Mouse (Mus musculus) T-helper 17 cell (primary cell): ENCODE results near the gene Srrm3.

Experiments
- in situ Hi-C, 2 experiments: fragments of 300-600 bp; cut with MboI, MseI; formaldehyde crosslinking; loops; 1 replicate in 1 of 2; 2 replicates in 1 of 2; pipeline ENCODE4 v1.15.1; 2025; ENCODE audit warnings: high pct_unique_total_duplicates in 2 of 2

Gene Srrm3

GRCm38 (mm10) chr5:135806555-135807262 lies at the start of gene Srrm3:
Gene Srrm3 (plus strand): TSS chr5:135806890.
- in situ Hi-C loops: loop anchor here in 1 of 2 experiments (5.0 kb wide), 1 partner anchor 41 kb away; no protein-coding TSS in a partner anchor

DNA sequence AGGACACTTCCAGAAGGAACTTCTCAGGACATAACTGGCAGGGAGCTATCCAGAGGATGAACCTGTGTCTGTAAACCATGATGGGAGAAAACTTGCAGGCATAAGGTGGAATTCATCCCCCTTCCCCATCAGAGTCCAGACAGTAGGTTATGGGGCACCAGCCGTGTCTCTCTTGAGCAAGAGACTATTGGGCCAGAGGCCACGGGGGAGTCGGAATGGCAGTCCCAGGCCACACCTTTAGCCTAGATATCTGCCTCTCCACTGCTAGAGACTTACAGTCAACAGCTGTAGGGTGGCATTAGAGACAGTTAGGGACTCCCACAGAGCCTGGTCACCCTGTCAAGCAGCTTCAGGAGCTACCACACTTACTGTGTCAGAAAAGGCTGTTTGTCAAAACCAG lies 44.8 kb upstream of the Srrm3 start:
- in situ Hi-C loops: loop anchor here in 1 of 2 experiments (5.0 kb wide), 1 partner anchor 145 kb away; no protein-coding TSS in a partner anchor

GRCm38 (mm10) chr5:135763526-135763925 lies 43.2 kb upstream of the Srrm3 start:
- in situ Hi-C loops: loop anchor here in 1 of 2 experiments (5.0 kb wide), 1 partner anchor 146 kb away; no protein-coding TSS in a partner anchor

DNA sequence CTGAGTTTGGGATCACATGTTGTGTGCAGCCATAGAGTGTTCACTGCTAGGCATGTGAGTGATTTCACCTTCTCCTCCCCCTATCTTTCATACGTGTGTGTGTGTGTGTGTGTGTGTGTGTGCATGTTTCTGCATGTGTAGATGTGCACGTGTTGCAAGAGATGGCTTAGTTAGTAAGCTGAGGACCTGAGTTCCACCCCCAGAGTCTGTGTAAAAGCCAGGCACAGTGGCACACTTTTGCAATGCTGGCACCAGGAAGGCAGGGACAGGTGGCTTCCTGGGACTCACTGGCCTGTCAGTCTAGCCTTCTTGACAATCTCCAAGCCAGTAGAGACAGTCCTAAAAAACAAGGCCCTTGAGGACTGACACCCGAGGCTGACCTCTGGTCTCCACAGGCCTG lies 41.7 kb upstream of the Srrm3 start:
- in situ Hi-C loops: loop anchor here (5.0 kb wide), 1 partner anchor 148 kb away; no protein-coding TSS in a partner anchor

DNA sequence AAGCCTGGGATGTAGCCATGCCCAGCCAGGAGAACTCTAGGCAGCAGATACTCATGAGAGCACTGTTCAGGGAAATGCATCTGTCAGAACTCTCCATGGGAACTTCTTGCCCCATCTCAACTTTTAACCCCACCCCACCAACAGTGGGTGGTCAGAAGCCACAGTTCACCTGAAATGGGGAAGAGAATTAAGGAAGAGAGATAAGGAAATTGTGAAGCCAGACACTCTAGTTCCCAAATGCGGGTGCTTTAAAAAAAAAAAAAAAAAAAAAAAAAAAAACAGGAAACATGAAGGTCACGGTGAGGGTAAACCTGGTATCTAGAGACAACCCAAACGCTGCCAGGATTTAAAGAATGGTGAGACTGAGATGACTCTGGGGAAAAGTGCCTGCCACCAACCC lies 34.2 kb upstream of the Srrm3 start:
- in situ Hi-C loops: no loop called here

DNA sequence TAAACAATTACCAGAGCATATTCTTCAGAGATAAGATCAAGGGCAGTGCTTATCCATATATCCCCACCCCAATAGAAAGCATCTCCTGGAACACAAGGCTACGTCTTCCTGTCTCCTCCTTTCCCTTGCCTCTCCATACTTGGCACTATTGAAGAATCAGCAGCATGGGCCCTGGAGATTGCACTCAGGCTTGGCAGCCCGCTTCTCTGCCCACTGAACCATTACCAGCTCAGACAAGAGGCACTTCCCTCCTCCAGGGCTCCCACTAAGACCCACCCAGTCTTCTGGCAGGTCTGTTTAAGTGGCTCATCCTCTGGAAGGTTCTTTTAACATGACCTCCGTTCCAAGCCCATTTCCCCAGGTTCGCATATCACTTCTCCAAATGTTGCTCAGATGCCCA lies 30.1 kb upstream of the Srrm3 start:
- in situ Hi-C loops: loop anchor here in 1 of 2 experiments (5.0 kb wide), 1 partner anchor 229 kb away; the partner anchor contains the start of gene Hip1

GRCm38 (mm10) chr5:135777796-135778470 lies 28.8 kb upstream of the Srrm3 start, which contains the start of gene Styxl1:
Gene Styxl1 (minus strand): TSS chr5:135778385.
- in situ Hi-C loops: loop anchor here in 1 of 2 experiments (5.0 kb wide), 1 partner anchor 231 kb away; the partner anchor contains the start of gene Hip1

- in situ Hi-C loops: loop anchor here in 1 of 2 experiments (5.0 kb wide), 1 partner anchor 231 kb away; the partner anchor contains the start of gene Hip1
These were observed 27.9 kb upstream of the Srrm3 start, which contains the start of gene Mdh2 for GRCm38 (mm10) chr5:135778471-135779445. Gene Mdh2 (plus strand): TSS chr5:135778480.

DNA sequence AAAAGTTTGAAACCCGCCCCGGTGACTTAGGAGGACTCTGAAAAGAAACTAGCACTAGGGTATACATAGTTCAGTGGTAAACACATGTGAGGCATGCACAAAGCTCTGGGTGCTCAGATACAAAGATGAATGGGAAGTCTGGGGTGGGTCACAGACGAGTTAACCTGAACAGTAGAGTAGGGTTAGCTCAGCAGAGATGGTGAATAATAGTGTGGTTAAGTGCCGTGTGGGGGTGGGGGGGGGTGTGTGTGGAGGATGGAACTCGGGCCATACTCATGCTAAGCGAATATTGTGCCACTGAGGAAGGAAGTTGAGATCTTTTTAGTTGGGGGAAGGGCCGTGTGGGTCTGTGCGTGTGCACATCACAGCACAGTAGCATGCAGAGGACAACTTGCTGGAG lies 26.4 kb upstream of the Srrm3 start:
- in situ Hi-C loops: no loop called here

DNA sequence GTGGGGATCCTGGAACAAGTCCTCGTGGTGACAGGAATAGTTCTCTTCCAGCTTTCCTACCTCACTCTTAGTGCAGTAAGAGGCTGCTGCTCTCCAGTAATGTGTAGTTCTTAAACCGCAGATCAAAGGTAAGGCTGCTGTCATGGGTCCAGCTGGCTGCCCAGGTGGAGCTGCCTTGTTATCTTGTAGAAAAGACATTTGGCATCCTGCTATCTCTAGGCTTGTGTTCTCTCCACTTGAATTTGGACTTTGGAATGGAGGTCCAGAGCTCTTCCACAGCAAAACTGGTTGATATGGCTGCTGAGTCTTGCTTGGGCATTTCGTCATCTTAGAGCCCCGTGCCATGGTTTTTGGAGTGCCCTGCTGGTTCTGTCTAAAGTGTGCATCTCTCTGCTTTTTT lies 23.8 kb upstream of the Srrm3 start:
- in situ Hi-C loops: no loop called here

- in situ Hi-C loops: no loop called here
These were observed 12.5 kb upstream of the Srrm3 start for GRCm38 (mm10) chr5:135793996-135794858.

DNA sequence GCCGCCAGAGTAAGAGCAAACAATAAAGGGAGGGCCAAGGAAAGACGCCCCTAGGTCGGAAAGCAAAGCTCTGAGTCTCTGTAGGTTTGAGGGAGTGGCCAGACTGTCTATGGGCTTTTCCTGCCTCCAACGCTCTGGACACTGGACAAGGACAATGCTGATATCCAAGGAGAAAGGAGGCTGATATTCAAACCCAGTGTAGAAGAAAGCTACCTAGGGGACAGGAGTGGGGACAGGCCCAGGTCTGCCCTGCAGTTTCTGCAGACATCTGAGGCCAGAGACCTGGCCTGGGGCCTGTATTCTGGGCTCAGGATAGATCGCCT lies 11.9 kb upstream of the Srrm3 start:
- in situ Hi-C loops: no loop called here

DNA sequence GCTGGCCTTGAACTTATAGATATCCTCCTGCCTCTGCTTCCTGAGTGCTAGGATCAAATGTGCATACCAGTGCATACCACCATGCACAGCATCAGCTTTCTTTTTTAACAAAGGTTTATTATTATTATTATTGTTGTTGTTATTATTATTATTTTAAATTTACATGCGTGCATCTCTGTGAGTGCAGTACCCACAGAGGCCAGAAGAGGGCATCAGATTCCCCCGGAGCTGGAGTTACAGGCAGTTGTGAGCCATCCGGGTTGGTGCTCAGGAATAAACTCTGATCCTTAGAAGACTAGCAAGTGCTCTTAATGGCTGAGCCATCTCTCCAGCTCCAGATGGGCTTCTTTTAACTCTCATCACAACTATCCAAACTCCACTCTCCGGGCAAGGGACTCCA lies 6.9 kb upstream of the Srrm3 start:
- in situ Hi-C loops: no loop called here

DNA sequence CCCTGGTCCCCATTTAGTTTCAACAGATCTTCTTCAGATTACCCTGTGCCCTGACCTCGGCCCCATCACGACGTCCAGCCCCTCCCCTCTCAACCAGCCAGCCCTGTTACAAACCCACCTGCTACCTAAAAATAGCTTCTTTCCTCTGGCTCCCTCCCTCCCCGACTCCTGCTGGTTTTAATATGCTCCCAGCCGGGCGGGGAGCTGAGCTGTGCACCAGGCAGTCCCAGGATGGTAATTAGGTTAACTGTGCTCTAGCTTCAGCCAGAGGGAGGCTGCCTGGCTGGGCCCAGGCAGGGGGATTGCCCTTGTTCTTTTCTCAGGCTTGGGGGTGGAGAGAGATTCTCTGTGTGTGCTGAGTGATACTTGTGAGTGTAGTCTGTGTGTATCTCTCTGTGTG lies 5.8 kb upstream of the Srrm3 start:
- in situ Hi-C loops: no loop called here

DNA sequence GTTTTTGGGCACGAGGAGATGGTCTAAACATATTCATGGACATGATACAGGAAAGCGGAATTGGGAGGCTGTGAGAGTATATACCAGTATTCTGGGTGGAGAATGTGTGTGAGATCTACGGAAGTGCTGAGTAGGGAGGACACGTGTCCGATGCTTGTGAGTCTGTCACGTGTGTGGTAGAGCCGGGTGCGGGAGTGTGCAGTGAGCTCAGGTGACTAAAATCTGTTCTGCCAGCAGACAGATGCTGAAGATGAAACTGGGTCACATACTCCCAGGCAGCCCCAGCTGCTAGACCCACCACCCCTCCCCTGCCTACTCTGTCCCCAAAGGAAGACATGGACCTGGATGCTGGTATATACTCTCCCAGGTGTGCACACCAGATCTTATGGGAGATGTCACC lies 4.0 kb upstream of the Srrm3 start:
- in situ Hi-C loops: no loop called here

DNA sequence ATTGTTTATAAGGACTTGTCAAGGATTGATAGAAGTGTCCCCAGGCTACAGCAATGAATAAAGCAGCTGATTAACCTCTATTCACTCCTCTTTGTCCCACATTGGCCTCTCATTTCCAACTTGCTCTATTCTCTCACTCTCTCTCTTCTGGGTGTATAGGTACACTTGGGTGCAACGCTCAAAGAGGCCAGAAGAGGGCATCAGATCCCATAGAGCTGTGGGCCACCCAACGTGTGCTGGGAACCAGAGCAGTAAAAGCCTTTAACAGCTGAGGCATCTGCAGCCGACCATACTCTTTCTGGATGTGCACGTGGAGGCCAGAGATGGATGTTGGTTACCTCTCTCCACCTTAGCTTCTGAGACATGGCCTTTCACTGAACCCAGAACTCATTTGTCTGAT lies 3.6 kb upstream of the Srrm3 start:
- in situ Hi-C loops: no loop called here

DNA sequence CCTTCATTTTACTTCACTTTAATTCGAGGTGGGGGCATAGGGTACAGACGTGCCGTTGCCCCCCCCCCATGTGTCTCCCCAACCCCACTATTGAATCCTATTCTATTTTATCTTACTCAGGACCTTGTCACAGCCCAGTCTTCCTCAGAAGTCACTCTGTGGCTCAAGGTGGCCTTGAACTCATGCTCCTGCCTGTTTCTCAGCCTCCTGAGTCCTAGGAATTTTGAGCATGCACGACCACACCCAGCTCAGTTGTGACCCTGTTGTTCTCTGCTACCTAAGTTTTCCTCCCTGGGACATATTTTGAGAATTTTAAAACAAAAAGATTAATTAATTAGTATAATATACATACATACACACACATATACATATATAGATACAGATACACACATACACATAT lies 3.0 kb upstream of the Srrm3 start:
- in situ Hi-C loops: no loop called here

DNA sequence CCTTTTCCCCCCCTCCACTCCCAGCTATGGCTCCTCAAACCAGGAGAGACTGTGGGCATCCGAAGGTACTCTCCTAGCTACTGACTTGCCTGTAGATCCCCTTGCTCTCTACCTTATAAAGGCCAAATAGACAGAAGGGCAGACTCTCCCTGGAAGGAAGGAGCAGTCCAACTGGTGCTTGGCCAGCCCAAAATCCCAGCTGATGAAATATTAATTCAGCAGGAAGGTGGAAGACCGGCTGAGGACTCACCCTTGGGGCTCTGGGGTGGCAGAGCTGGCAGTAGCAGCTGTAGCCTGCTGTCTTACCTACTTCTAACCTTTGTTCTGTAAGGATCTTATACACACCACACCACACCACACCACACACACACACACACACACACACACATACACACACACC lies 2.0 kb upstream of the Srrm3 start:
- in situ Hi-C loops: loop anchor here in 1 of 2 experiments (5.0 kb wide), 1 partner anchor 43 kb away; no protein-coding TSS in a partner anchor

DNA sequence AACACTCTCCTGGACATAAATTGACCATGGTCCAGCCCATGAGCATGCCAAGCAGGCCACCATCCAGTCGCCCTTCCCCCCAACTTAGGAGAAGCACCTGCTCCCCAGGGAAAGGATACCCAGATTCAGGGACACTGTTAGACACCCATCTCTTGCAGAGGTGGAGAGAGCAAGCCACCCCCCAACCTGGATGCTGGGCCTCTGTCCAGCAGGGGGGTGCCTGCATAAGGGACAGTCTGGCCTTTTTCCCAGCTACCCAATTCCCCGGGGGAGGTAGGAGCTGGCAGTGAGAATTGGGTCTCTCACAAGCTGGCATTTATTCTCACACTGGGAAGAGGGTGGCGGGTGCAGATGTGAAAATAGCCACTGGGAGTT lies 560 bp downstream of the Srrm3 start:
- in situ Hi-C loops: loop anchor here in 1 of 2 experiments (5.0 kb wide), 1 partner anchor 40 kb away; no protein-coding TSS in a partner anchor

DNA sequence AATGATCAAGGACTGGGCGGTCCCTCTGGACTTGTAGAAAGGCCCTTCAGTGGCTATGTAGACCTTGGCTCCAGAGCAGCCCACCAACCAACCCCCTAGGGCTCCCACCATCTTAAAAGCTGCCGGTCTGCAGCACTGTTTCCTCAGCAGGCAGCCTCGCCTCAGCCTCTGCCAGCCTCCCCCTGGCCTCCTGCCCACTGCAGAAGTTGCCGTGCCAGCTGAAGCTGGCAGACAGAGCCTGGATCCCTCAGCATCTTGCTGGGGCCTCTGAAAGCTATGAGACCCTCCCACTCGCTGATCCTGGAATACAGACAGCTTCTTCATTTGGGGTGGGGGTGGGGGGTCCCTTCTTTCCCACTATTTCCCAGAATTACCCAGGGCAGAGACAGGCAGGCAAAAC lies 6.3 kb downstream of the Srrm3 start:
- in situ Hi-C loops: no loop called here
